Mouse (Mus musculus) hindbrain, embryonic 12.5 days (tissue): Measurements from ENCODE around the gene Gpi1. TPM values are rescaled to one million over a fixed set of nuclear protein-coding genes. Genes with fewer than 3 reads are reported as not detected.
"Not testable (repeated sequence)": the region's sequence is repeated elsewhere in the genome, so short reads cannot be mapped to it uniquely, and the experiment has no call there.

Experiments used
- ATAC-seq: fragments of 200-750 bp; cut with Nextera tagmentation; 2 replicates; pipeline ENCODE4 v1.8.0; 2017; ENCODE audit warnings: moderate TSS enrichment; ENCODE audit not compliant: low FRiP score
- H3K27ac ChIP-seq: fragments of 300-500 bp; sonication (generic); 2 replicates; pipeline ENCODE4 v1.5.1; 2016; ENCODE audit warnings: mild to moderate bottlenecking
- H3K27me3 ChIP-seq: fragments of 300-500 bp; sonication (generic); 2 replicates; pipeline ENCODE4 v1.6.1; 2016; ENCODE audit warnings: mild to moderate bottlenecking
- H3K36me3 ChIP-seq: fragments of 300-500 bp; sonication (generic); 2 replicates; pipeline ENCODE4 v1.6.1; 2016; ENCODE audit warnings: mild to moderate bottlenecking
- H3K4me1 ChIP-seq: fragments of 300-500 bp; sonication (generic); 2 replicates; pipeline ENCODE4 v1.6.1; 2016
- H3K4me2 ChIP-seq: fragments of 300-500 bp; sonication (generic); replicated peaks from 2 replicates; pipeline ENCODE4 v1.6.1; 2016; ENCODE audit warnings: mild to moderate bottlenecking
- H3K4me3 ChIP-seq: fragments of 300-500 bp; sonication (generic); 2 replicates; pipeline ENCODE4 v1.5.1; 2016; ENCODE audit warnings: mild to moderate bottlenecking
- H3K9ac ChIP-seq: fragments of 300-500 bp; sonication (generic); 2 replicates; pipeline ENCODE4 v1.6.1; 2016; ENCODE audit warnings: mild to moderate bottlenecking, moderate library complexity
- H3K9me3 ChIP-seq: fragments of 300-500 bp; sonication (generic); replicated peaks from 2 replicates; pipeline ENCODE4 v1.6.1; 2016; ENCODE audit warnings: mild to moderate bottlenecking
- WGBS: fragments of 180-500 bp; shearing (Covaris S2); methylation state at CpG from one replicate; pipeline ENCODE4 v1.1.7; 2016; 5-methylcytosine and 5-hydroxymethylcytosine counted together
- polyA plus RNA-seq: library from polyadenylated mRNA; unstranded; fragments of >200 nt; fragmentation: Nextera tagmentation; extraction: Ambion mirVana; gene quantifications from 2 replicates; pipeline ENCODE4 v1.2.1, GENCODE M21; 2016

Gpi1 gene
- polyA plus RNA-seq, 1 experiment from 2014 or later: 239 TPM

DNA sequence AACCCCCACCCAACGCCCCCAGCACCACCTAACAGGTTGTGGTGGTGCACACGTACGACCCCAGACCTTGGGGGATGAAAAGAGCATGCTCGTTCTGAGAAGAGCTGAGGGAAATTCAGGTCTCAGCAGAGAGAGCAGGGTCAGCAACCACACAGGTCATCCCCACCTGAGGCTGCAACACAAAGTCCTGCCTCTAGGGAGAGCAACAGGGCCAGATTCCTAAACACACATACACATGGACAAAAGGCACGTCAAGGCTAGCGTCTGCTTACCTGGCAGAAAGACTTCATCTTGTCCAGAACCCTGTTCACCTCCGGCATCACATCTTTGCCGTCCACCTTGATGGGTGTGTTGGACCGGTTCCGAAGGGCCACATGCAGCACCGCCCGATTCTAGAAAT lies 3.3 kb downstream of the Gpi1 start:
- Histone ChIP-seq H3K4me3 (no peak overlapping the region), H3K9me3 (no peaks in the 10 kb centered on the region), H3K36me3 (peaks cover 50% of the 10 kb centered on the region), H3K27ac (no peak overlapping the region), H3K27me3 (no peaks in the 10 kb centered on the region), H3K4me1 (peaks cover 24% of the 10 kb centered on the region), H3K4me2 (no peak overlapping the region), H3K9ac (no peak overlapping the region)
- no peak for ATAC-seq
- 87% methylated on average over 12 of the region's 12 CpGs for WGBS

- Histone ChIP-seq H3K27me3 (no peaks in the 10 kb centered on the region), H3K9ac (no peak overlapping the region), H3K9me3 (no peaks in the 10 kb centered on the region), H3K27ac (no peak overlapping the region), H3K4me3 (no peak overlapping the region), H3K4me2 (no peak overlapping the region), H3K4me1 (peaks cover 24% of the 10 kb centered on the region), H3K36me3 (peaks cover 56% of the 10 kb centered on the region)
- 96% methylated on average over 8 of the region's 8 CpGs for WGBS
- ATAC-seq: no peak
These were observed 4.0 kb downstream of the Gpi1 start for GRCm38 (mm10) chr7:34226086-34226485.

DNA sequence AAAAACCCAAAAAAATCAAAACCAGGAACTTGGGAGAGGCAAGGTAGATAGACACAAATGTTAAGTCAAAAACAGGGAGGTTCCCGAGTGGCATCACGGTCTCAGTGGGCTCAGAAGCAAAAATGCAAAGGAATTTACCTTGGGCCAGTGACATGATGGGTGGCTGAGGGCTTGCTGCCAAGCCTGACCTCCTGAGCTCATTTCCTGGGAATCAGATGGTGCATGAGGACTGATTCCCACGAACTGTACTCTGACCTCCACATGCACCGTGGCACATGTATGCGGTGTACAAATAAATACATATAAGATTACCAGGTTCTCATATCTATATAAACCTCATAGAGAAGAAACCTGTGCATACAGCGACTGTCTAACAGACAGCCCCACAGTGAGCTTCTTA lies 5.8 kb downstream of the Gpi1 start:
- ATAC-seq: no peak
- H3K27me3 ChIP-seq: no peaks in the 10 kb centered on the region
- peaks cover 17% of the 10 kb centered on the region for H3K4me1 ChIP-seq
- no peak overlapping the region for H3K27ac ChIP-seq
- H3K4me3 ChIP-seq: no peak overlapping the region
- H3K36me3 ChIP-seq: peaks cover 71% of the 10 kb centered on the region
- no peaks in the 10 kb centered on the region for H3K9me3 ChIP-seq
- no peak overlapping the region for H3K4me2 ChIP-seq
- 95% methylated on average over 6 of the region's 6 CpGs for WGBS
- H3K9ac ChIP-seq: no peak overlapping the region

GRCm38 (mm10) chr7:34222340-34222739 lies 7.8 kb downstream of the Gpi1 start:
- no peak overlapping the region for H3K4me3 ChIP-seq
- H3K27ac ChIP-seq: no peak overlapping the region
- WGBS: 95% methylated on average over 10 of the region's 10 CpGs
- H3K4me1 ChIP-seq: no peaks in the 10 kb centered on the region
- H3K9me3 ChIP-seq: no peaks in the 10 kb centered on the region
- H3K9ac ChIP-seq: no peak overlapping the region
- ATAC-seq: no peak
- no peaks in the 10 kb centered on the region for H3K27me3 ChIP-seq
- no peak overlapping the region for H3K4me2 ChIP-seq
- H3K36me3 ChIP-seq: peaks cover 87% of the 10 kb centered on the region

- H3K9me3 ChIP-seq: no peaks in the 10 kb centered on the region
- no peaks in the 10 kb centered on the region for H3K27me3 ChIP-seq
- H3K9ac ChIP-seq: no peak overlapping the region
- H3K4me1 ChIP-seq: no peaks in the 10 kb centered on the region
- no peak overlapping the region for H3K27ac ChIP-seq
- ATAC-seq: no peak
- H3K4me3 ChIP-seq: no peak overlapping the region
- H3K4me2 ChIP-seq: no peak overlapping the region
- peaks cover 87% of the 10 kb centered on the region for H3K36me3 ChIP-seq
- 93% methylated on average over 9 of the region's 9 CpGs for WGBS
These were observed 8.4 kb downstream of the Gpi1 start for GRCm38 (mm10) chr7:34221594-34222250.

DNA sequence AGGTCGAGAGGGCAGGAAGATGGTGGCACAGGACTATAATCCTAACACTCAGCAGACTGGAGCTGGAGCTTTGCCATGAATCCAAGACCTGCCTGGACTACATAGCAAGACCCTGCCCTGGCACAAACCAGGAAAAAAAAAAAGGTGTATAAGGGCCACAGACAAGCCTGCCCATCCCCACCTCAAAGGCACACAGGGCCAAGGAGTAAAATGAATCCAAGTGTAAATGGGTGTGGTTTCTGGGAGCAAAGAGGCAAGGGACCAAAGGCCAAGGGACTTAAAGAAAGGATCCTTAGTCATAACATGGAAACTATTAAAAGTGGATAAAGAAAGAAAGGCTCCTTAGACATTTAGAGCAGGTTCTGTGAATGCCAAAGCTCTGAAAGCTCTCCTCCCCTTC lies 11.6 kb downstream of the Gpi1 start:
- H3K4me1 ChIP-seq: no peaks in the 10 kb centered on the region
- no peak overlapping the region for H3K4me3 ChIP-seq
- no peak overlapping the region for H3K27ac ChIP-seq
- H3K27me3 ChIP-seq: no peaks in the 10 kb centered on the region
- no peak for ATAC-seq
- H3K4me2 ChIP-seq: no peak overlapping the region
- H3K9me3 ChIP-seq: no peaks in the 10 kb centered on the region
- peaks cover 93% of the 10 kb centered on the region for H3K36me3 ChIP-seq
- H3K9ac ChIP-seq: no peak overlapping the region
- 77% methylated on average over 1 of the region's 1 CpGs for WGBS

DNA sequence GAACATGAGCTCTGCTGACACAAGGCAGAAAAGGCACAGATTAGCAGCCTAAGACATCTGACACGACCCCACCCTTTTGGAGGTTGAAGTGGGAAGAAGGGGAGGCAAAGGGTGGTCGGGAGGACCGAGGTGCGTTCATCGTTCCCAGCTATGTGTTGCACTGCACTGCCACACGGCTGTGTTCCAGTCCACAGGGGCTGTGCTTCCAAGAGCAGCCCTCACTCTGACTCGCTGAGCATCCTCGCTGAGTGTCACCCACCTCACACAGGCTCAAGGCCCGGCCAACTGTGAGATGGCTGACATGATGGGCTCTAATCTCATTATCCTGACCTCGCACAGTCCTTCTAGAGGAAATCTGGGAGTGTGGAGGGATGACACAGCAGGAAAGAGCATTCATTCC lies 13.7 kb downstream of the Gpi1 start:
- H3K9me3 ChIP-seq: no peaks in the 10 kb centered on the region
- no peaks in the 10 kb centered on the region for H3K4me1 ChIP-seq
- H3K36me3 ChIP-seq: peaks cover 92% of the 10 kb centered on the region

GRCm38 (mm10) chr7:34215481-34215880 lies 14.7 kb downstream of the Gpi1 start:
- Histone ChIP-seq H3K36me3 (peaks cover 96% of the 10 kb centered on the region), H3K4me1 (no peaks in the 10 kb centered on the region), H3K27me3 (no peaks in the 10 kb centered on the region), H3K9ac (no peak overlapping the region), H3K27ac (no peak overlapping the region), H3K4me3 (no peak overlapping the region), H3K9me3 (no peaks in the 10 kb centered on the region), H3K4me2 (no peak overlapping the region)
- ATAC-seq: no peak
- WGBS: 85% methylated on average over 9 of the region's 9 CpGs

More for the DNA sequence above, 13.7 kb downstream of the Gpi1 start:
- 91% methylated on average over 10 of the region's 10 CpGs for WGBS
- no peak for ATAC-seq
- H3K27me3 ChIP-seq: no peaks in the 10 kb centered on the region
- H3K27ac ChIP-seq: no peak overlapping the region
- no peak overlapping the region for H3K4me3 ChIP-seq
- no peak overlapping the region for H3K4me2 ChIP-seq
- no peak overlapping the region for H3K9ac ChIP-seq

GRCm38 (mm10) chr7:34214644-34215043 lies 15.5 kb downstream of the Gpi1 start:
- no peak overlapping the region for H3K9ac ChIP-seq
- H3K9me3 ChIP-seq: no peaks in the 10 kb centered on the region
- peaks cover 97% of the 10 kb centered on the region for H3K36me3 ChIP-seq
- no peak overlapping the region for H3K4me2 ChIP-seq
- H3K4me1 ChIP-seq: no peaks in the 10 kb centered on the region
- 90% methylated on average over 8 of the region's 8 CpGs for WGBS
- H3K27ac ChIP-seq: no peak overlapping the region
- no peaks in the 10 kb centered on the region for H3K27me3 ChIP-seq
- H3K4me3 ChIP-seq: no peak overlapping the region
- ATAC-seq: no peak

DNA sequence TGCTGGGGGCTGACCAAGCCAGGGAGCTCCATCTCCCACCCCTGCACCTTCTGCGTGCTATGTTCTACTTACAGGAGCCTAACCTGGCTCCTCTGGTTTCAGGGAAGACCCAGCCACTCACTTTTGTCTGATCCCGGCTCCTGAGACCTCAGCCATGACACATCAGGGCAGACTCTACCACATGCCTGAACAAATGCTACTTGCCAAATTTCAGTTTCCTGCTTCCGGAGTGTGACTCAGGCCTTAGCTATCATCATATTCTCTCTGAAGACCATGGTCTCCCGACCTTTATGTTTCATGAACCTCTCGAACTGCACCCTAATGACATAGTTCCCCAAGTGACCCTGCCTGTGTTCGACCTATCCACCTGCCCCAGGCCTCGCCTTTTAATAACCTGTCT lies 16.9 kb downstream of the Gpi1 start:
- Histone ChIP-seq H3K4me1 (no peaks in the 10 kb centered on the region), H3K9me3 (no peaks in the 10 kb centered on the region), H3K9ac (no peak overlapping the region), H3K4me2 (no peak overlapping the region), H3K27me3 (no peaks in the 10 kb centered on the region), H3K4me3 (no peak overlapping the region), H3K27ac (no peak overlapping the region), H3K36me3 (peaks cover 97% of the 10 kb centered on the region)
- WGBS: 96% methylated on average over 7 of the region's 7 CpGs
- ATAC-seq: no peak

GRCm38 (mm10) chr7:34208027-34208745 lies 21.9 kb downstream of the Gpi1 start:
- Histone ChIP-seq H3K4me3 (no peak overlapping the region), H3K4me1 (no peaks in the 10 kb centered on the region), H3K4me2 (no peak overlapping the region), H3K27me3 (no peaks in the 10 kb centered on the region), H3K9me3 (no peaks in the 10 kb centered on the region), H3K36me3 (peaks cover 99% of the 10 kb centered on the region), H3K9ac (no peak overlapping the region), H3K27ac (no peak overlapping the region)
- WGBS: 90% methylated on average over 9 of the region's 9 CpGs
- ATAC-seq: no peak

- Histone ChIP-seq H3K4me1 (no peaks in the 10 kb centered on the region), H3K36me3 (peaks cover 98% of the 10 kb centered on the region), H3K27ac (no peak overlapping the region), H3K4me3 (no peak overlapping the region), H3K4me2 (no peak overlapping the region), H3K27me3 (no peaks in the 10 kb centered on the region), H3K9ac (no peak overlapping the region), H3K9me3 (no peaks in the 10 kb centered on the region)
- 94% methylated on average over 6 of the region's 6 CpGs for WGBS
- ATAC-seq: no peak
These were observed 23.8 kb downstream of the Gpi1 start for GRCm38 (mm10) chr7:34206331-34206730.

GRCm38 (mm10) chr7:34202147-34202546 lies 28.0 kb downstream of the Gpi1 start:
- not testable (repeated sequence) for H3K27me3 ChIP-seq, H3K27ac ChIP-seq, ATAC-seq, H3K4me3 ChIP-seq, H3K9me3 ChIP-seq, H3K9ac ChIP-seq, H3K4me2 ChIP-seq, H3K4me1 ChIP-seq
- 84% methylated on average over 10 of the region's 10 CpGs for WGBS
- peaks cover 68% of the 10 kb centered on the region for H3K36me3 ChIP-seq
